Mouse (Mus musculus) kidney, postnatal 14 days (tissue): ENCODE data around the gene Gabbr2.
A peak's percentile ranks its signal among the peaks of the same experiment; 100 is the strongest.

Source experiments
- DNase-seq: peaks from one replicate; pipeline ENCODE4 v3.0.0; 2022; ENCODE audit warnings: mixed read lengths

Gene Gabbr2

DNA sequence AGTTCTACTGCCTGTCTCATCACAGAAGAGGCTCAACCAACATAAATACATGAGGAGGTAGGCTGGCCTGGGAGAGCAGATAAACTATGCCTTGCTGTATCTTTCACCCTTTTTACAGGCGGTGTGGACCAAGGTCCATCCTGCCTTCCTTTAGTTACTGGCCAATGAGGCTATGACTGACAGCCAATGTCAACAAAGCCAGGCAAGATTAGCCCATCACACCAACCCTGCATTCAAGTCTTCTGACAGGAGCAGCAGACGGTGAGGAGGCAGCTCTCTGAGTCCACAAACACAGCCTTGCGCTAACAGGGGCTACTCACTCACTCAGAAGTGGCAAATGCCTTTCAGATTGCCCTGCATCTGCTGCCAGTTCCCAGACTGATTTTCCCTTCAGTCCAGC lies 3.4 kb downstream of the Gabbr2 start:
- no peak for DNase-seq

DNA sequence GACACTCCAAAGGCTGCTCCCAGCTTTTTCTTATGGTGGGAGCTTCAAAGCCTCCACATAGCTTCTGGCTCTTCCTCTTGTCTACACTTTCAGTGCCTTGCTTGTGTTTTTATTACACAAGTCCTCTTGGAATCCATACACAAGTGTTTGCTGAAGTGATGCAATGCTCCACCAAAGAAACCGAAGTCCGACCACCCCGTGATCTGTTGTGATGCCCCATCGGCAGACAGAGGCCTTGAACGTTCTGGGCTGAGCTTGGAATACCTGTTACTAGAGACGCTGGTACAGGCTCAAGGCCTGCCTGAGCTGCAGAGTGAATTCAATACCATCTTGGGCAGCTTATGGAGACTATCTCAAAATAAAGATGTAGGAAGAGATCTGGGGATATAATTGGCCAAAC lies 3.9 kb downstream of the Gabbr2 start:
- no peak for DNase-seq

GRCm38 (mm10) chr4:46986054-46986453 lies 5.6 kb downstream of the Gabbr2 start:
- no peak for DNase-seq

GRCm38 (mm10) chr4:46982912-46983311 lies 8.8 kb downstream of the Gabbr2 start:
- no peak for DNase-seq

- DNase-seq: no peak
Measured at GRCm38 (mm10) chr4:46982094-46982493, 9.6 kb downstream of the Gabbr2 start.

DNA sequence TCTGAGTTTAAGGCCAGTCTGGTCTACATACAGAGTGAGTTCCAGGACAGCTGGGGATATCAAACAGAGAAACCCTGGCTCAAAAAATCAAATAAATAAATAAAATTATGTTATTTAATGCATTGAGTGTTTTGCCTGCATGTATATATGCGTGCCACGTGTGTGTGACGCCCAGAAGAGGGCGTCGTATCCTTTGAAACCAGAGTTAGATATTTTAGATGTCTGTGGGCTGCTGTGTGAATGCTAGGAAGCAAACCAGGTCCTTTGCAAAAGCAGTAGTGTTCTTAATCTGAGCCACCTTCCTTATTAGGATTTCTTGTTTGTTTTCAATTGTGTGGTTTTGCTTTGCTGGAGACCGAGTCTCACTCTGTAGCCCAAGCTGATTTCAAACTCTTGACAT lies 13.3 kb downstream of the Gabbr2 start:
- DNase-seq: no peak

DNA sequence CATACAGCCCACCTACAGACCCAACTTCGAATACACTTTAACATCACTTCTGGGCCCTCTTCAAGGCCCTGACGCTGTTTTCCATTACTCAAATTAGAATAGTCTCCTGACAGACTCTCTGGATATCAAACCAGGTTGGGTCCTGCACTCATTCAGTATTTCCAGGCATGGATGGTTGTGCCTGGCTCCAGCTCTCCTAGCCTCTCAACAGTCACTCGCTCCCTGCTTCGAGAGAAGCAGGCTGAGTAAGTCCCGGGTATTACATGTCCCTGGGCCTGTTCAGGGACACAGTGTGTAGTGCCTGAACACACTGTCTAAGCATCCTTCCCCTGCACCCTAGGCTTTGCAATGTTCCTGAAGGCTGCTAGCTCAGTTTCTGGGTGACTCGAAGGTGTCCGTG lies 14.5 kb downstream of the Gabbr2 start:
- no peak for DNase-seq

GRCm38 (mm10) chr4:46976671-46977071 lies 15.0 kb downstream of the Gabbr2 start:
- DNase-seq: no peak

DNA sequence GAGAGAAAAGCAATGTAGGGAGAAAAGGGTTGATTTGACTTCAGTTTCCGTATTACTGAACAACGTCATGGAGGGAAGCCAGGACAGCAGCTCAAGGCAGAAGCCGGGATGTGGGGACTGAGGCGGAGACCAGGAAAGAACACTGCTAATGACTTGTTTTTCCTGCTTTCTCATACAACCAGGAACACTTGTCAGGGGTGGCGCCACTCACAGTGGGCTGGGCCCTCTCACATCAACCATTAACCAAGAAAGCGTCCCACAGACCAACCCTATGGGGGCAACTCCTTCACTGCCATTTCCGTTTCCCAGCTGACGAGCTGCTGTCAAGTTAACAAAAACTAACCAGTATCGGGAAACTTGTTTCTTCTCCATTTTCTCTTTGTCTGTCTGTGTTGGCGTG lies 18.4 kb downstream of the Gabbr2 start:
- DNase-seq: no peak

- no peak for DNase-seq
Measured at GRCm38 (mm10) chr4:46967981-46968380, 23.7 kb downstream of the Gabbr2 start.

- no peak for DNase-seq
Measured at GRCm38 (mm10) chr4:46966551-46966950, 25.1 kb downstream of the Gabbr2 start.

DNA sequence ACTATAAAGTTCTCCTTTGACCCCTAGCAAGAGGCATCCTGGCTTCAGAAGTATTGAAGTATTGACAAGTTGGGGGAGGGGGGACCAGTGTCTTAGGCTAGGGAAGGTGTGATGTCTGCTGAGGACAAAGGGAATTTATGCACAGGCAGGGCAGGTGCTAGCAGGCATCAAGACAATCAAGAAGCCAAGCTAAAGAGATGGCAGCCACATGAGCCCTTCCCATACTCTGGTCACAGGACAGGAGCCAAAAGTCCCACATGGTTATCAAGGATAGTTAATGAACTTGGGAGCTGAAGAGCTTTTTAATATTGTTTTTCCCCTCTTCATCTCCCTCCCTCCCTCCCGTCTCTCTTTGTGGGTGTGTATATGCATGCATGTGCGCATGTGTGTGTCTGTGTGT lies 30.3 kb downstream of the Gabbr2 start:
- DNase-seq: no peak

- no peak for DNase-seq
Measured at GRCm38 (mm10) chr4:46960208-46960607, 31.5 kb downstream of the Gabbr2 start.

DNA sequence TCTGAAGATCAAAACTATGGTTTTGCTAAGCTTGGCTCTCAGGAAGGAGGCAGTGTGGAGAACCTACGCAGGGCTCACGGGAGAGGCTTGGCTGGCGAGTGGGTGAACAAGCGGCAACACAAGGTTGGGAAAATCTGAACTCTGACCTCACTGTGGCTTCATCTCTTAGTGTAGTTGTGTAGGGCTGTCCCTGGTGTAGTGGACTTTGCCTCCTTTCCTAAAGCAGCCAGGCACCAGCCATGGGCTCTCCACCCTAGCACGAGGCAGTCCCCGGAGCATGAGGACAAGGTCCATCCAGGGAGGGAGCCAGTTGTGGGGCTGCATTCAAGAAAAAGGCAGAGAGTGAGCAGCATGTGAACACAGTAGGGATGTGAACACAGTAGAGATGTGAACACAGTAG lies 31.9 kb downstream of the Gabbr2 start:
- peak; percentile 57 for DNase-seq

- DNase-seq: no peak
Measured at GRCm38 (mm10) chr4:46957955-46958354, 33.7 kb downstream of the Gabbr2 start.

DNA sequence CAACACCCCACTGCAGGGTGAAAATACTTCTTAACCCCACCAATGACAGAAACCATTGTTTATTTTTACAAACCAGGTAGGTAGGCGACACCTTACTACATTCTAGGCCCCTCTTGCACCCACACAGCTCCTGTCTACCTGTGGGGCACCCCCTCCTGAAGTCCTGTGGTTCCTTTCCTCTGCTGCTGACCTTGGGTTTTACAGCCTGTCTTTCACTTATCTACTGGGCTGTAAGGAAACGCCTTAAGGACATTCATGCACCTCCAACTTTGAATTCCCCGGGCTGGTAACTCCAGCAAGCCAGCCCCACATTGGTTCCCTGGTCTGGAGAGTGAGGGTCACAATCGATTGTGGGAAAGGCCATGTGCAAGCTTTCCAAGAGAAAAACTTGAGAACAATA lies 34.7 kb downstream of the Gabbr2 start:
- no peak for DNase-seq

- DNase-seq: peak; percentile 11
Measured at GRCm38 (mm10) chr4:46953021-46953420, 38.7 kb downstream of the Gabbr2 start.

DNA sequence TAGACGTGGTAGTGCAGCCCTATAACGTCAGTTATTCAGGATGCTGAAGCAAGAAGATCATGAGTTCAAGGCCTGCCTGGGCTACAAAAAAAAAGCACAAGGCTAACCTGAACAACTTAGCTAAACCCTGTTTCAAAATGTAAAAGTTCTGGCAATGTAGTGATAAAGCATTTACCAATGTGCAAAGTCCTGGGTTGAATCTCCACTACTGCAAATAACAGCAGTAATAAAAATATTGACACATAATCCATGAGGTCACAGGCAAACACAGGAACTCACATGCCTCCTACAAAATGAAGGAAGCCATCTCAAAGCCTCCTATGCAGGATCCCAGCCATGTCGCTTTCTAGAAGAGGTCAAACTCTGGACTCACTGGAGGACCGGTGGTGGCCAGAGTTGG lies 39.1 kb downstream of the Gabbr2 start:
- DNase-seq: no peak

DNA sequence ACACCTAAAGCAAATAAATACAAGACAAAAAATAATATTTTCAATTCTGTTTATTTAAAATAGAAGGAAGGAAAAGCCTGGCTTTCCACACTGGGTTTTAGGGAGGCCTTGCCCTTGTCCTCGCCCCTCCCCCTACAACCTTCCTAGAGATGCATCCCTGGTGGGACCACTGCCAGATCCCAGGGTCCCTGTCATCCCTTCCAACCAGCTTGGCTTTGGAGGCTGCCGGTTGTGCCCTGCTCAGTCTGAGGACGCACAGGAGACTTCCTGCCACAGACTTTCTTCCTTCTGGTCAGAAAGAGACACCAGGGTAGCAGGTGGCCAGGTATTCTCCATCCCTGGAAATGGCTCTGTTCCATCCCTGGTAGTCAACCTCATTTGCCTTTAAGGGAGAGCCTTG lies 57.4 kb downstream of the Gabbr2 start:
- DNase-seq: no peak

GRCm38 (mm10) chr4:46933590-46933989 lies 58.1 kb downstream of the Gabbr2 start:
- DNase-seq: no peak

- DNase-seq: no peak
Measured at GRCm38 (mm10) chr4:46931706-46932397, 59.8 kb downstream of the Gabbr2 start.

- no peak for DNase-seq
Measured at GRCm38 (mm10) chr4:46928112-46928511, 63.6 kb downstream of the Gabbr2 start.

GRCm38 (mm10) chr4:46919144-46919543 lies 72.5 kb downstream of the Gabbr2 start:
- no peak for DNase-seq

- DNase-seq: no peak
Measured at GRCm38 (mm10) chr4:46916786-46917185, 74.9 kb downstream of the Gabbr2 start.

- no peak for DNase-seq
Measured at GRCm38 (mm10) chr4:46915934-46916333, 75.7 kb downstream of the Gabbr2 start.
